Mouse (Mus musculus) embryonic fibroblast, embryonic 13.5 days (primary cell): ENCODE results near the gene S100a7a.

Experiments used
- CTCF ChIP-seq: IDR thresholded peaks from 2 replicates; pipeline ENCODE4 v1.5.1; 2011; ENCODE audit warnings: mild to moderate bottlenecking, control low read depth, low read length, moderate library complexity, borderline replicate concordance; ENCODE audit not compliant: insufficient read depth
- POLR2A ChIP-seq: IDR thresholded peaks from 2 replicates; pipeline ENCODE4 v1.6.1; 2011; ENCODE audit warnings: low read depth, mild to moderate bottlenecking, control low read depth, low read length, moderate library complexity

GRCm38 (mm10) chr3:90631984-90632383, 21.8 kb upstream of the S100a7a start:
- no peak for TF ChIP-seq POLR2A
- no peak for TF ChIP-seq CTCF
